Mouse (Mus musculus): ENCODE measurements around the gene Efhc2.

Efhc2 gene

GRCm38 (mm10) chrX:17319126-17319583 is at the start of gene Efhc2:
TSS of gene Efhc2 (minus strand) at chrX:17319368.
- peak; percentile 30 for DNase-seq

GRCm38 (mm10) chrX:17365114-17365513 is 45.9 kb upstream of the Efhc2 start:
- DNase-seq, result no peak

- no peak for DNase-seq
These were observed 18.8 kb downstream of the Efhc2 start for GRCm38 (mm10) chrX:17300349-17300880.

- no peak for DNase-seq
These were observed 35.3 kb downstream of the Efhc2 start for GRCm38 (mm10) chrX:17283899-17284298.

- DNase-seq, result peak; percentile 31
These were observed 94.0 kb downstream of the Efhc2 start for GRCm38 (mm10) chrX:17225141-17225540.

- no peak for DNase-seq
These were observed 101.7 kb downstream of the Efhc2 start for GRCm38 (mm10) chrX:17217451-17217850.

GRCm38 (mm10) chrX:17213515-17213914 is 105.7 kb downstream of the Efhc2 start:
- DNase-seq, result no peak

- DNase-seq, result no peak
These were observed 143.4 kb downstream of the Efhc2 start for GRCm38 (mm10) chrX:17175748-17176147.

- no peak for DNase-seq
These were observed 153.5 kb downstream of the Efhc2 start for GRCm38 (mm10) chrX:17165638-17166037.

Data from cerebellum, adult 11-12 months (tissue).